Mouse (Mus musculus) cerebellum, adult 8-10 months (tissue): ENCODE results near the gene Trabd.
A peak's percentile ranks its signal among the peaks of the same experiment; 100 is the strongest.

Source experiments
- DNase-seq: peaks from one replicate; pipeline ENCODE4 v3.0.0; 2022

Gene Trabd

GRCm38 (mm10) chr15:89078208-89078836 is 3.4 kb downstream of the Trabd start:
- no peak for DNase-seq

- DNase-seq, result no peak
Measured at GRCm38 (mm10) chr15:89083906-89084305, 9.0 kb downstream of the Trabd start.

DNA sequence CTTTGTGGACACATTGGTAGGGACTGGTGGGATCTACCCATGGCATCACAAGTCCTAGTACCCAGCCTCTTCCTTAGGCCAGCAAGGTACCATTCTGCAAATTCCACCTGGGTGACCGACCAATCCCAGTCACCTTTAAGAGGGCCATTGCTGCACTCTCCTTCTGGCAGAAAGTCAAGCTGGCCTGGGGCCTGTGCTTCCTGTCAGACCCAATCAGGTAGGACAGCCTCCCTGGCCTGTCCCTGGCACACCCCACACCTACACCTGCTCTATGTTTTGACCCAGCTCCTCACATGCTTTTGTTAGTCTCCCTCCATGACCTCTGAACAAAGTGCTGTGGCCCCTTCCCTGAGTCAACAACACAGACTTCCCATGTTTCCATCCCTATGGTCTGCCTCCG is 9.9 kb downstream of the Trabd start:
- no peak for DNase-seq

GRCm38 (mm10) chr15:89088607-89089247 is 13.8 kb downstream of the Trabd start, which contains the start of gene Selenoo:
Selenoo (plus strand) TSS chr15:89089084.
- peak; percentile 90 for DNase-seq

DNA sequence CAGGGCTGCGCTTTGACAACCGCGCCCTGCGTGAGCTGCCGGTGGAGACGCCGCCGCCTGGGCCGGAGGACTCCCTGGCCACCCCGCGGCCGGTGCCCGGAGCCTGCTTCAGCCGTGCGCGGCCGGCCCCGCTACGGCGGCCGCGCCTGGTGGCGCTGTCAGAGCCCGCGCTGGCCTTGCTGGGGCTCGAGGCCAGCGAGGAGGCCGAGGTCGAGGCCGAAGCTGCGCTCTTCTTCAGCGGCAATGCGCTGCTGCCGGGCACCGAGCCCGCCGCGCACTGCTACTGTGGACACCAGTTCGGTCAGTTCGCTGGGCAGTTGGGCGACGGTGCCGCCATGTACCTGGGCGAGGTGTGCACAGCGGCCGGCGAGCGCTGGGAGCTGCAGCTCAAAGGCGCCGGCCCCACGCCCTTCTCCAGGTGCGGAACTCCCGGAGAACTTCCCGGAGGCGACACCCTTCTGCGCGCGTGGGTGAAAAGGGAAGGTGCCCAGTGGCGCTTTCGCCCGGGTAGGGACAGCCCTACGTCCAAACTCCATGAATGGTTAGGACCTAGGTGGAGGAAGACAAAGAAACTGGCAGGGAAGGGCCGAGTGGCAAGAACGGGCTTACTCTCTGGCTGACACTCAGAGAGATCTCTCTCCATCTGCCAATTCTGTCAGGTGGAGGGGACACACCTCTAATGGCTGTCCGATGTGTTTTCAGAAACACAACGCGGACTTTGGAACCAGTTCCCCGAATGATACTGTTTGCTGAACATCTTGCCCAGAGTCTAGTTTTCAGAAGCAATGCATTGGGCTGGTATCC is 14.5 kb downstream of the Trabd start:
- DNase-seq, result no peak

GRCm38 (mm10) chr15:89090662-89091061 is 15.7 kb downstream of the Trabd start:
- no peak for DNase-seq

- DNase-seq, result no peak
Measured at GRCm38 (mm10) chr15:89092181-89092580, 17.3 kb downstream of the Trabd start.

GRCm38 (mm10) chr15:89097450-89097849 is 22.5 kb downstream of the Trabd start:
- no peak for DNase-seq

GRCm38 (mm10) chr15:89098616-89099015 is 23.7 kb downstream of the Trabd start:
- peak; percentile 71 for DNase-seq

DNA sequence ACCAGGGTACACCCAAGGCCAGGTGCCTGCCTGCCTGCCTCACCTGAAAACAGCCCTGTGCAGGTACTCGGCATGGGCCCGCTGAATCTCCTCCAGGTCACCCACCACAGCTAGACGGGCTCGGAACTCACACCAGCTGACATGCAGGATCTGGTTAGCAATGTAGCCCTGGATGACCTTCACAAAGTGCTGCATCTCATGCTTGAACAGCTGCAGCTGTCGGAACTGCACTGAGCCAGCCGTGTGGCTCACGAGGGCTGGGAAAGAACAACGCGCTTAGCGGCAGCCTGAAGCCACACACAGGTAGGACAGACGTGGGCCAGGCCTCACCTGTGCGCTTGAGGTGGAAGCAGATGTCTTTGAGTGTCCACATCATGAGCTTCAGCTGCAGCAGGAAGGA is 25.9 kb downstream of the Trabd start:
- DNase-seq, result no peak

- DNase-seq, result no peak
Measured at GRCm38 (mm10) chr15:89102646-89103045, 27.7 kb downstream of the Trabd start.

- DNase-seq, result peak; percentile 74
Measured at GRCm38 (mm10) chr15:89103921-89104320, 29.0 kb downstream of the Trabd start.

DNA sequence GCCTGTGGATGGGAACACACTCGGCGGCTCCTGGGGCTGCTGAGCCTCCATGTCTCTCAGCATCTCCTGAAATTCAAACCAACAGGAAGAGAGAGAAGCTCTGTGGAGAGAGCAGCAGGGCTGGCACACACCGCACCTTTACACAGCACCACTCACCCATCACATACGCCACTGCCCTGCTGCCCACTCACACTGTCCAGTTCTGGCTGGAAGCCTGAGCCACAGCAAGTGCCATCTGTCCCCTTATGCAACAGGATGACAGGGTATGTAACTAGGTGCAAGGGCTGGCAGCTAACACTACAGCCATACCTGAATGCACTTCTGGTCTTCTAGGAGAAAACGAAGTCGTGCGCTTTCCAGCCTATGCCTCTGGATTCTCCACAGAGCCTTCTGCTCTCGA is 29.5 kb downstream of the Trabd start:
- peak; percentile 94 for DNase-seq

- DNase-seq, result peak; percentile 81
Measured at GRCm38 (mm10) chr15:89106073-89106472, 31.1 kb downstream of the Trabd start.

DNA sequence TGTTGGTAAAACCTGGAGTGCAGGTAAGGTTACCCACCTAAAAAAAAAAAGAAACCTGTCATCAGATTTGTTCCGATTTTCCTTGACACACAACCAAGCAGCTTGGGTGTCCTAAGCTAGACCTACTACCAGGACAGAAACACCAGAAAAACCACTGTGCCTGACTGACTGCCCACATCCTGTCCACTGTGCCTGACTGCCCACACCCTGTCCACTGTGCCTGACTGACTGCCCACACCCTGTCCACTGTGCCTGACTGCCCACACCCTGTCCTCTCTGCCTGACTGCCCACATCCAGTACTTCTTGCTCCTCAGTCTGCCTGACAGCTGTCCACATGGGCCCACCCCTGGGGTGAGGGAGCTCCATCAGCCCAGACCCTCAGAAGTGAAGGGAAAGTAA is 32.1 kb downstream of the Trabd start:
- DNase-seq, result no peak

- no peak for DNase-seq
Measured at GRCm38 (mm10) chr15:89110147-89110546, 35.2 kb downstream of the Trabd start.

- no peak for DNase-seq
Measured at GRCm38 (mm10) chr15:89118007-89118406, 43.1 kb downstream of the Trabd start.

- DNase-seq, result peak; percentile 95
Measured at GRCm38 (mm10) chr15:89122649-89123366, 47.9 kb downstream of the Trabd start, which contains the start of gene Tubgcp6. Tubgcp6 (minus strand) TSS chr15:89123112.

DNA sequence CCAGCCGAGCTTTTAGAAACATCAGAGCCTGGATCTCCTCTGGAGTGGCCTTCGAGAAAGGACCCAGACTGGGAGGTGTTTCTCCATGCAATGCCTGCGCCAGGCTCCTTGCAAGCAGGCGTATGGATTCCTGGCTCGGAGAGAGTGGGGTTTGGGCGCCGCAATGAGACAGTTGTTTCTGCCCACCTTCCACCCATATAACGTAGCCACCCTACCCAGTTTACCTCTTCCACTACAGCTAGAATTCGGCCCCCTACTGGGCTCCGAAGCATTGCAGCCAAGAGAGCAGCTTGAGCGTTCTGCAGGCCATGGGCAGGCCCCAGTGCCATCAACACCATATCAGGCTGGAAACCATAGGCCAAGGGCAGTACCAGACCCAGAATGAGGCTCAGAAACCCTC is 48.7 kb downstream of the Trabd start:
- no peak for DNase-seq

GRCm38 (mm10) chr15:89124312-89124711 is 49.4 kb downstream of the Trabd start:
- DNase-seq, result no peak

DNA sequence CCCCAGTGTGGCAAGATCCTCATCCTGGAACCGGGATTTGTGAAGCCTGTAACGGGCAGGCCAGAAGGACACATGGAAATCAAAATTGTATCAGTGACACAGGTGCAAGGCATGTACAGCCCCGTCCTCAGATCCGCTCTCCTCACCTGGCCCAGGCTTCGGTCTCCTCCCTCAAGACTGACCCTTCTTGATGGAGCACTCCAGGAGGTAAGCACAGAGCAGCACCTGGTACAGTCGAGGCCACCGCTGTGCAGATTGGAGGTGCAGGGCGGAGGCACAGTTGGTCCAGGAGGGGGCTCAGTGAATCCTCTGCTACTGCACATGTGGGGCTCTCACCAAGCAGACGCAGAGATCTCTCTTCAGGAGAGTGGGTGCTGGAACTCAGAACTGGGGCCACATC is 50.4 kb downstream of the Trabd start:
- no peak for DNase-seq

DNA sequence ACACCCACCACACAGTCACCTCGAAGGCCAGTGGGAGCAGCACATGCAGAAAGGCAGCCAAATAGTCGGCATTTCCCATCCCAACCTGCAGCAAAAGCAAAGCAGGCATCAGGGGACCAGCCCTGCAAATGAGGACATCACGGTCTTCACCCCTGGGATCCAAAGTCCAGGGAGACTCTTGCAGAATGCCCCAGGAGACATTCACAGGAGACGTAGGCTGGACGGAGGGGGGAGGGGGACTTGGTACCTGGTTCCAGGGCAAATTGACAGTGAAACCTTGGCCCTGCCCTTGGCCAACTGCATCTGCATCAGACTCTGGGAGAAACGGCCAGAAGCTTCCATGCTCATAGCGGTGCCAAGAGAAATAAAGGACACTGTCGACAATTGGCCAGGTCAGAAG is 51.7 kb downstream of the Trabd start:
- DNase-seq, result no peak

DNA sequence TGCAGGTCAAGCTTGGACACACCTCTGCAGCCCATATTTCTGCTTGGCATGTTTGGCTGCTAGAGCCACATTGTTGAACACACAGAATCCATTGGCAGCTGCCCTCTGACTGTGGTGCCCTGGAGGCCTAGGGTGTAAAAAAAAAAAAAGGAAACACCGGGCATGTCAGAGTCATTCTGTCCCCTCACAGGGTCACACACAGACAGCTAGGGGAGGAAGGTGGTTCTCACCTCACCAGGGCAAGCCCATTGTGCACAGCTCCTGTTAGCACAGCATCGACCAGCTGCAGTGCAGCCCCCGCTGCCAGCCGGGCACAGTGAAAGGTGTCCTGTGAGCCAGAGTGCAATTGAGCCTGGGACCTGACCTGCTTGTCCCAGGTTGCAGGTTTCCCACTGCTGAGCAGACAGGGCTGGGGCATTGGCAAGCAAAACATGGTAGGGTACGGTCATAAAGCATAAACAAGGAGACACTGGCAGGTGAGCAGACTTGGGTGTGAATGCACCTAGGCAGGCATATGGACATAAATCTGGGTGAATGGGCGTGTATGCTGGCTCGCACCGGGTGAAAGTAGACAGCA is 52.5 kb downstream of the Trabd start:
- no peak for DNase-seq
